Mouse (Mus musculus) adipocyte (in vitro differentiated cells): ENCODE data around the gene Fis1.

Source experiments
- DNase-seq: peaks from one replicate; pipeline ENCODE4 v3.0.0-alpha.2; 2016; ENCODE audit warnings: low spot score

Gene Fis1

DNA sequence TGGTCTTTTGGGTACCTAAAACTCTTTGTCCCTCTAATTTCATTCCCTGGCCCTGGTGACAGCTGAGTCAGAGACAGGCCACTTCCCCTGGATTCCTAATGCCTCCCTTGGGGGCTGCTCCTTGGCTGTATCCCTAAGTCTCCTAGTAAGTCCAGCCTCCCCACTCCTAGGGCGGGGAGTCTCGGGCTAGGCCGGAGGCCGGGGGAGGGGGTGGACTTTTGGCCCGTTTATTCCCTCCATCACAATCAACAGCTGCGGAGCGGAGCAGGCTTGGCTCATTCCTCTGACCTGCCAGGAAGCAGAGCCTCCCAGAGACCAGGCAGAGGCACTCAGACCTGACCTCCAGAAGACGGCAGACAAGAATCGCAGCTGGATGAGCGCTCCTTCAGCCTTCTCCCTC lies 14.5 kb downstream of the Fis1 start:
- DNase-seq, result peak; percentile 99

DNA sequence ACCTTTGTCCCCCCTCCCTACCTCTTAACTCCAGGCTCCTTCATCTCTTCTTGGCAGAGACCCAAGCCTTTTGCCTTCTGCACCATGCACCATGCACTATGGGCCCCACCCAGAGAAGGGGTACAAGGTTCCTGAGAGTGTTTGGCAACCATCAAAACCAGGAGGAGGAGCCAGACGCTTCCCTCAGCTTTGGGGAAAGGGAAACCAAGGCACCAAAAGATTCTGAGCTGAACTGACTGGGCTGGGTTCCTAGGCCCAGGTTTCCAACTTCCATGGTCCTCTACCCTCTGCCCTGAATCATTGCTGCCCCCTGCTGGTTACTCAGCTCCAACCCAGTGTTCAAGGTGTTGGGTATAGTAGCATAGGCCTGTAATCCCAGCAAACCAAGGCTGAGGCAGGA lies 17.6 kb downstream of the Fis1 start:
- DNase-seq, result peak; percentile 93

DNA sequence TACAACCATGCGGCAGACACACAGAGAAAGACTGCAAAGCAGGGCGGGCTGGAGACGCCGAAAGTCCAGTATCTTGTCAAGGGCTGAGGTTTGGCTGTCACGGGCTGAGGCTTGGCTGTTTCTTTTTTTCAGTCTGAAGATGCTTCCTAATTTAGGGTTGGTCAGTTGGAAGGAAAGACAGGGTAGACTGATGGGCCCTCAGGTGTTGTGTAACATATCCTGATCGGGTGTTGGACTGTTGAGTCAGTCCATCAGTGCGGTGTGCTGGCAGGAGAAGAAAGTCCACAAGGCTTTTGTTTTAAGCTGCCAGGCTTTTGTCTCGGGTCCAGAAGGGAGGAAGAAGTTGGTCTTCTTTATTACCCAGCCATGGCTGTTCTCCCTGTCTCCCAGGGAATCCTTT lies 20.6 kb downstream of the Fis1 start:
- no peak for DNase-seq

DNA sequence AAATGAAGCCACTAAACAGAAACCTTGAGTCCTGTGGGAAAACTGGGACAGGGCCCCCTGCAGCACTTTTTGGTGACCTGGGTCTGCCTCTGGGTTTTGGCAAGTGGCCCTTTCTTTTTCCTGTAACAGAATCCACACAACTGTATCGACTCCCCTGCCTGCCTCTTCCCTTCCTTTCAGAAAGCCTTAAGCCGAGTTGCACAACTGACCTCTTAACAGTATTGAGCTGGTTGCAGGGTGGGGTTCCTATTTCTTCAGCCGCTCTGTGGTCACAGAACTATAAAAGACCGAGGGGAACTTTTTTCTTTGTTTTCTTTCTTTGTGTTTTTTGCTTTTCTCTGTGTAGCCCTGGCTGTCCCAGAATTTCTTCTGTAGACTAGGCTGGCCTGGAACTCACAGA lies 24.7 kb downstream of the Fis1 start:
- DNase-seq, result peak; percentile 66

DNA sequence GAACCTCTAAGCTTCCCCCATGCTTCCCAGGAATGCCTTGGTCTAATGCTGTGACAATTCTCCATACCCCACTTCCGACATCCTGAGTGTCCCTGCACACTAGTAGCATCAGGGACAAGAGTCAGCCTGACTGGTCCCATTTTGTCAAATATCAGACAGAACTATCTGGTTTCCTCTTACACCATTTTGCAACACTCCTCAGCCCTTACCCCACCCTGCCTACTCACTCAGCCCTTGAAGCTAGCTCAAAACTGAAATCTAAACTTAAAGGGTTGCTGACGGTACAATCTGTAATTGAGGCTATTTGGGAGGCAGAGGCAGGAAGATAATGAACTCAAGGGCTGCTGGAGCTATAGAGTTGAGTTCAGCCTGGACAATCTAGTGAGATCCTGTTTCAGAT lies 26.7 kb downstream of the Fis1 start:
- no peak for DNase-seq

DNA sequence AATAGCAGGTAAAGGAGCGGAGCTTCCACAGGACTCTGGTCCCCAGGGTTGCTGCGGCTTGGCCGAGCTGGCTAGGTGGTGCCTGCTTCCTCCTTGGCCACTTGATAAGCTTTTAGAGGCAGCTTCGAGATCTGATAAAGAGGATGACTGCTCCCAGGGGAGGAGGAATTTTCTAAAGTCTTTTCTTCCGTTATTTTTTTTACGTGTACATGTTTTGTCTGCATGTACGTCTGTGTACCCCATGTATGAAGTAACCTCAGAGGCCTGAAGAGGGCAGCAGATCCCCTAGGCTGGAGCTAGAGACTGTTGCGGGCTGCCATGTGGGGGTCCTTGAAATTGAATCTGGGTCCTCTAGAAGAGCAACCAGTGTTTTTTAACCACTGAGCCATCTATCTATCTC lies 27.9 kb downstream of the Fis1 start:
- DNase-seq, result no peak

DNA sequence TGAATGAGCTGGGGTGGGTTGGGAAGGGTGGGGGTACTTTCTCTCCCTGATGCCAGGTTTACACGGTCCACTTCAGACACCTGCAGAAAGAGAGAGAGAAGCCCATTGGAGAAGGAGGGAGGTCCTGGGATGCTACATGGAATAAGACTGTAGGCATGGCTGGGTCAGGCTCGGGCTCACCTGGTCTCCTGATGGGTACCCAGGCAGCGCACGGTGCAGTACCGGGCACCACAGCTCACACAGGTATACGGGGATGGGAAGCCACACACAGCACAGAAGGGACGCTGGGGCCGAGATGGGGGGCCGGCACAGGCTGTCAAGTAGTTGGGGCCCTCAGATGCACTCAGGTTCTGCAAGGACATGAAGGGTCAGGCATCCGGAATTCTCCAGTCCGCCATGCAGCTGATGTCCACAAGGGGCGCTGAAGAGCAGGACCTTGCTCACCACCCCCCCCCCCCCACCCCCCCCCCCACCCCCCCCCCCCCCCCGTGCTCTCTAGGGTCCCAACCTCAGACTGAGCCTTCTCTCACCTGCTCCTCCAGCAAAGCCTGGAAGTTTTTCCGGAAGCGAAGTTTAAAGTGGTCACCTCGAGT lies 29.4 kb downstream of the Fis1 start:
- DNase-seq, result no peak

DNA sequence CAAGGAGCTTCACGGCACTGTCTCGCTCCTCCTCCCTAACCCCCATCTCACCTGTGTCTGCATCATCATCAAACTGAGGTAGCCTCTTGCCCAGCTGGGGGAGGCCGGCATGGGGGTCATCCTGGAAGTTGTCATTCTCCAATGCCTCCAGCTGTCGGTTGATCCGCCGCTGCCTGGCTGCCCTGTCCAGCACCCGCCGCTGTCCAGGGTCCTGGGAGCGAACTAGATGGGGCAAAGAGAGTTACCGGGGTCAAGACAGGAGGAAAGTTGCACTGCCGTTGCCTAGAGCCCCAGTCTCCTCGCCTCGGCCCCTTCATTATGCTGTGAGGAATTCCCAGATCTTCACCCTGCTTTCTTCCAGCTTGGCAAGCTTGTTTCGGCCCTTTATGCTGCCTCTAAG lies 31.8 kb downstream of the Fis1 start:
- DNase-seq, result no peak

DNA sequence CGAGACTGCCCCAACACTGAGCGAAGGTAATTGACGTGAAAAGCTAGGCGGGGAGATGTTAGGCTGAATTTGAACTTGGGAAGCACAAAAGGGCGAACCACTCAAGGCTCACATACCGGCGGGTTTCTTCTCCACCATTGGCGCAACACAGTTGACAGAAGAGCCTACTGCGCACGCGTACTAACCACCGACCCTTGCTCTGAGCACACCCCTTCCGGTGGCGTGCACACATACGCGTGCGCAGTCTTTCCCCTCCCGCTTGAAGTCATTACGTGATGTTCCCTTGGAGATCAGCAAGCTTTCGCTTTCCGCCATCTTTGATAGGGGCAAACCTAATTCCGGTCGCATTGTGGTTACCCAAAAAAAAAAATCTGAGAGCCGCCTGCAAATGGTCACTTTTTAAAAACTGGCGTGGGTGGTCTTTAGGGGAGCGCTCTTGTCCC lies 33.6 kb downstream of the Fis1 start, which contains the start of gene Plod3:
Gene Plod3, plus strand, starts transcription at position 325 of the 443 bp plus-strand sequence.
- peak; percentile 100 for DNase-seq

DNA sequence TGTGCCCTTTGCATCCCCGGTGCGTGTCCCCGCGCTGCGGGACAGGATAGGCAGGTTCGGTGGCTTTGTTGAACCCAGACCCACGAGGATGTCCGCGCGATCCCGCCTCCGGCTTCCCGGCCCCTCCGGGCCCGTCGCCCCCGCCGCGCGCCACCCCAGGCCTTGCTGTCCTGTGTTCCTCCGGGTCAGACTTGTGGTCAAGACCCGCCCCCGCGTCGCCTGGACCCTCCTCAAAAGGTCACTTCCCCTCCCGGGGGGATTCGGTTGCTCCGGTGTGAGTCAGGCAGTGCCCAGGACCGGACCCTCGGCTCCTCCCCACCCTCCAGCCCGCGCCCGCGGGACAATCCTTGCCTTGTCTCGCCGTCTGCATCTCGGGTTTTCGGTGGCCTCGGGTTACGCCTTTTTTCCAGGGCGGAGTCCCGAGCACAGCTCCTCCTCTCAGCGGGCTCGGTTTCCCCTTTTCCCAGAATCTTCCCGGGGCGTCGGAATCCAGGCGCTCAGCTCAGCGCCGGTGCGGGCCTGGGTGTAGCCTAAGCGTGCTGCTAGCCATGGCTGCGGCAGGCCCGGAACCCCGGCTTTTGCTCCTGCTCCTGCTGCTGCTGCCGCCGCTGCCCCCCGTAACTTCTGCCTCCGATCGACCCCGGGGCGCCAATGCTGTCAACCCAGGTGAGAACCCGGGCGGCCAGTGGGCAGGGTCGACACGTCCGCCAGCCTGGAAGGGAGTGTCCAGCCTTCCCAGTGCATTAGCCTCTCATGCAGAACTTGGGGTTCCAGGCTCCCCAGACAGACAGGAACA lies 34.3 kb downstream of the Fis1 start:
- DNase-seq, result peak; percentile 87

DNA sequence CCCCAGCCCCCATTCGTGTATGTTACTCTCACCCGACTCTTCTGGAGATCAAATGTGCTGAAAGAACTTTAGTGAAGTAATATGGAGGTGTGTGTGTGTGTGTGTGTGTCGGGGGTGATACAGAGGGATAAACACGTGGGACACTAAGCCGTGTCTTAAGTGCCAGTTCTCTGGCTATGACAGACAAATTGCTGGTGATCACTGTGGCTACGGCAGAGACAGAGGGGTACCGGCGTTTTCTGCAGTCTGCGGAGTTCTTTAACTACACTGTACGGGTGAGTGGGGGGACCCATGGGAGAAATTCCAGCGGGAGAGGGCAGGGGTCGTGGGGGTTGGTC lies 34.8 kb downstream of the Fis1 start, which contains the start of gene Znhit1:
Gene Znhit1, minus strand, starts transcription at position 88 of the 338 bp plus-strand sequence.
- DNase-seq, result no peak

DNA sequence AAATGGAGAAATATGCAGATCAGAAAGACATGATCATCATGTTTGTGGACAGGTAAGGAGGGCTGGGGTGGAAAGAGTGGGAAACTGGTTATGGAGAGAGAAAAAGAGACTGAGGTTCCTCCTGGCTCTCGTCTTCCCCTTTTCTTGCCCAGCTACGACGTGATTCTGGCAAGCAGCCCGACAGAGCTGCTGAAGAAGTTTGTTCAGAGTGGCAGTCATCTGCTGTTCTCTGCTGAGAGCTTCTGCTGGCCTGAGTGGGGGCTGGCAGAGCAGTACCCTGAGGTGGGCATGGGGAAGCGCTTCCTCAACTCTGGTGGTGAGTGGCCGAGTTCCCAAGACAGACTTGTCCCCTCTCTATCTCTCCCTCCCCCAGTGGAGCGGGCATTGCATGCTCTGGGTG lies 35.3 kb downstream of the Fis1 start:
- peak; percentile 59 for DNase-seq

DNA sequence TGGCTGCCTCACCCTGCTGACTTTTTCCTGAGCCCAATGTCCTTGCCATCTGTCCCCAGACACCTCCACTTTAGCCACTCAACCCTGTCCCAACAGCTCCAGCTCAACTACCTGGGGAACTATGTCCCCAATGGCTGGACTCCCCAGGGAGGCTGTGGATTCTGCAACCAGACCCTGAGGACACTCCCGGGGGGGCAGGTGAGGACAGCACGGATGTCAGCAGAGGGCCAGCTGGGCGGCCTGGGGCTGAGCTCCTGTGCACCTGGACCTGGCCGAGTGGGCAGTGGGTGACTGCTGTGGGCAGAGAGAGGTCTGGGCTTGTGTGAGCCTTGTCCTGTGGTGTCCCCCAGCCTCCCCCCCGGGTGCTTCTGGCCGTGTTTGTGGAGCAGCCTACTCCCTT lies 36.7 kb downstream of the Fis1 start:
- no peak for DNase-seq

DNA sequence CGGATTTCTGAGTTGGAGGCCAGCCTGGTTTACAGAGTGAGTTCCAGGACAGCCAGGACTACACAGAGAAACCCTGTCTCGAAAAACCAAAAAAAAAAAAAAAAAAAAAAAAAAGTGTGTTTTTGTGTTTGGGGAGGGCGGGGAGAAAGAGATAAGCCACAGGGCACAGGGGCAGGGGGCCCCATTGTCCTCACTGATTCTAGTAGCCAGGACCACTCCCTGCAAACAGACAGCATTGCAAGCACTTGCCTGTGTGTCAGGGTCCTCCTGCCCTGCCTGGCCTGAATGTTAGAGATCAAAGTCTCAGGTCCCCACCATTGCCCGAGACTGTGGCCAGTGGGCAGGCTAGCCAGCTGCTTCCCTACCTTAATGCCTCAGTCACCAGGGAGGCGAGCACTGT lies 46.4 kb downstream of the Fis1 start:
- DNase-seq, result no peak

DNA sequence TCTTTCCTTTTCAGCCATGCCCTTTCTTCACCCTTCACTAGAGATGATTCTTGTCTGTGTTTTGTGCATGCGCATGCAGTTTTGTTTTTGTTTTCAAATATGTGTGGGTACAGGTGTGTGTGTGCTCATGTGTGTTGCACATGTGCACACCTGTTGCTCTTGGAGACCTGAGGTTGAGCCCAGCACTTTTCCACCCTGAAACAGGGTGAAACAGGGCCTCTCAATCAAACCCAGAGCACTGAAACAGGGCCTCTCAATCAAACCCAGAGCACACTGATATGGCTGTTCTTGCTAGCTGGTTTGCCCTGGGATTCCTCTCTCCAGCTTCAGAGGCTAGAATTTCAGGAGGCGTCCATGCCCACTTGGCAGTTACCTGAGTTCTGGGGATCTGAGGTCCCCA lies 47.5 kb downstream of the Fis1 start:
- no peak for DNase-seq

DNA sequence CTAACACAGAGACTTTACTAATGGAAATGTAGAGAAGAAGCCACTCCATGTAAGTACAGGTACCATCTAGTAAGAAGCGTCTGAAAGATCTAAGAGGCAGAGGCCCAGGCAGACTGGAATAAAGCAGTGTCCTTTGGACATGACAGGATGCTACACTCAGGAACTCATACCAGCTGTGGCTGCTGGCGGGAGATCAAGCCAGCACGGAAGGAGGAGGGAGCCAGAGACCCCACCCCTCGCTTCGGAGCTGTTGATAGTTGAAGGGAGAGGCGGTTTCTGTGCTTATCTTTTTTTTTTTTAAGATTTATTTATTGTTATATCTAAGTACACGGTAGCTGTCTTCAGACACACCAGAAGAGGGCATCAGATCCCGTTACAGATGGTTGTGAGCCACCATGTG lies 54.2 kb downstream of the Fis1 start:
- DNase-seq, result no peak

DNA sequence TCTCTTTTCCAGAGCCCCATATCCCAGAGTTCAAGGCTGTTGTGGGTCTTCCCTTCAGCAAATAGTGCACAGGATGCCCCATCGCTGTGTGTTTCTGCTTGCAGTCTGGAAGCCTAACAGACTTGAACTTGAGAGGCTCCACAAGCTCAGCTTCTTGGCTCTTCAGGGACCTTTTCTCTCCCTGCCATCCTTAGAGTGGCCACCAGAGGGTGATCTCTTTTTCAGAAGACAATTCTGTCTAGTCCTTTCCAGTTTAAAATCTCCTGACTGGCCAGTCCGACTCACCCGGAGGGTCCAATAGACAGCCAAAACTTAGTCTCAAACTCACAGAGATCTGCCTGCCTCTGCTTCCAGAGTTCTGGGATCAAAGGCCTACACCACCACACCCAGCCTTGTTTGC lies 56.9 kb downstream of the Fis1 start:
- peak; percentile 82 for DNase-seq

DNA sequence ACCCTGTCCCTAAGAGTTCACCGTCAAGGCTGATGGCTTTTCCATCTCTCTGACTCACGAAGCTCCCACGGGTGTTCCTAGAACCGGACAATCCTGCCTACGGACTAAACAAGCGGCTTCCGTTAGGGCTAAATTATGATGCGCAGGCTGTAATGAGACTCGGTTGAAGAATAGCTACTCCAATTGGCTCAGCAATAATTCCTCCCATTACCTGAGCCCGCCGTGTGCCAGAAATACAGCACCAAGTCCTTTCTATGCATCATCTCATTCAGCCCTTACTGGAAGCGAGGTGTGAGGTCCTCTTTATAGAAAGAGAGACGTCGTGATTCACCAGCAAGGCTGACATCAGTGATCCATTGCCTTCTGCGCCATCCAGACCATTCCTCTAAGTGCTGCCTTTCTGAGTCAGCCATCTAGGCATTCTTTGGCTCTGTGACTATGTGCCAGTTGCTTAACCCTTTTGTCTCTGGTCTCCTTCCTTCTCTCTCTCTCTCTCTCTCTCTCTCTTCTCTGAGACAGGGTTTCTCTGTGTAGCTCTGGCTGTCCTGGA lies 59.4 kb downstream of the Fis1 start:
- DNase-seq, result no peak
